Mouse (Mus musculus): ENCODE measurements around the gene Nop16.

DNA sequence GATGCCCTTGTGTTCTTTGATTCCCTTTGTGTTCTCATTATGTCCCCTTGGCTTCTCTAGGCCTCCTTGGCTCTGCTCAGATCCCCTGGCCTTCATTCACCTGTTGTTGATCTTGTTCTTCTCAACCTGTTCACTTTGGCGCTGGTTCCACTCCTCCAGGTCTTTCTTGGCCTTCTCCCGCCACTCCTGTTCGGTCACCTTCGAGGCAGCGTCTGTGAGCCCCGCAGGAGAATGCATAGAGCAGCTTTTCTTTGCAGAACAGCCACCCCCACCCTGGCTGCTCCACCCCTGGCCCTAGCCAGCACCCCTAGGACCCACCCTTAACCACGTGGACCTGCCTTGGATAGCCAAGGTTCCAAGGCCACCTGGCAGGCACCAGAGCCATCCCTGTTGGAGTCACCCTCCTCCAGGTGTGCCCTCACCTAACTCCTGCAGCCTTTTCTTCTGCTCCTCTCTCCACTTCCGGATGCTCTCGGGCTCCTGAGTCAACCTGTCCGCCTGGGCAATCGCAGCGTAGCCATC lies 8.8 kb upstream of the Nop16 start:
- TF ChIP-seq POLR2A (IDR thresholded peaks at IDR 0.05; ENCODE audit: insufficient read length, low read depth) (no peak), TCF3 (IDR thresholded peaks at IDR 0.05; ENCODE audit: insufficient read length, low read depth) (no peak), CEBPB (IDR thresholded peaks at IDR 0.05; ENCODE audit: insufficient read depth, poor library complexity, severe bottlenecking) (no peak), POLR2AphosphoS2 (IDR thresholded peaks at IDR 0.05; ENCODE audit: insufficient read length, low read depth) (no peak), REST (IDR thresholded peaks at IDR 0.05; ENCODE audit: insufficient read depth, insufficient read length) (no peak), E2F4 (IDR thresholded peaks at IDR 0.05; ENCODE audit: insufficient read depth) (no peak), TCF12 (IDR thresholded peaks at IDR 0.05; ENCODE audit: insufficient read depth, poor library complexity, severe bottlenecking) (no peak), SRF (IDR thresholded peaks at IDR 0.05; ENCODE audit: control insufficient read depth, insufficient read length, low read depth) (no peak)

All from myocyte (in vitro differentiated cells).